Mouse (Mus musculus): ENCODE data around the gene Bod1l. TPM values are rescaled to one million over a fixed set of nuclear protein-coding genes. Genes with fewer than 3 reads are reported as not detected.
A peak's percentile ranks its signal among the peaks of the same experiment; 100 is the strongest.

The Bod1l gene
- polyA plus RNA-seq, 1 experiment from 2014 or later: 24.9 TPM

DNA sequence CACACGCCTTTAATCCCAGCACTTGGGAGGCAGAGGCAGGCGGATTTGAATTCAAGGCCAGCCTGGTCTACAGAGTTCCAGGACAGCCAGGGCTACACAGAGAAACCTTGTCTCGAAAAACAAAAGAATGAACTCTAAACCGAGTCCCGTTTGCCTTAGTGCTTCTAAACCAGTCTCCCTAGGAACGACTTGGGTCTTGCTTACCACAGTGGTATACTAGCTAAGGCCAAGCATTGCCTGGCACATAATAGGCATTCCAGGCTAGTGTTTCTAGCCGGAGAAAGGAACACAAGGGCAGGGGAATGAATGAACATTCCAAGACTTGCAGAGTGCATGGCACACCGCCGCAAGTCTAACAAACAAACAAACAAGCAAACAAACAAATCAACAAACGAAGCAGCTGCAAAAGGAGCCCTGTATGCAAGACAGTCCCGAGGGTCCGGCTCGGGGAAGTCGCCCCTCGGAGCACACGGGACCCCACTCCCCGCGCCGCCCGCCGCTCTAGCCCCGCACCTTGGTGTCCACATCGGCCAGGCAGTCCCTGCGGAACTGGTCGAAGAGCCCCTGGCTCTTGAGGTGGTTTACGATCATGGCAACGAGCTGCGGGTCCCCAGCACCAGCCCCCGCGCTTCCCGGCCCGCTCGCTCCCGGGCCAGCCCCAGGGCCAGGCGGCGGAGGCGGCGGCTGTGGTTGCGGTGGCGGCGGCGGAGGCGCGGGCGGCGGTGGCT lies 532 bp downstream of the Bod1l start:
- Histone ChIP-seq H3K4me3 (replicated peaks) (peak overlapping the region; percentile 99), H3K4me1 (peaks cover 20% of the 10 kb centered on the region), H3K36me3 (no peaks in the 10 kb centered on the region), H3K9me3 (replicated peaks) (no peaks in the 10 kb centered on the region), H3K27ac (replicated peaks) (peak overlapping the region; percentile 70), H3K4me2 (replicated peaks) (peak overlapping the region; percentile 65), H3K27me3 (no peaks in the 10 kb centered on the region), H3K9ac (peak overlapping the region; percentile 96)
- ATAC-seq (ENCODE audit: insufficient number of reproducible peaks, low FRiP score, low TSS enrichment, low read depth): 0 out of 2 replicates have a peak, but pooled peaks have one; percentile 21
- 1% methylated on average over 46 of the region's 46 CpGs for WGBS

DNA sequence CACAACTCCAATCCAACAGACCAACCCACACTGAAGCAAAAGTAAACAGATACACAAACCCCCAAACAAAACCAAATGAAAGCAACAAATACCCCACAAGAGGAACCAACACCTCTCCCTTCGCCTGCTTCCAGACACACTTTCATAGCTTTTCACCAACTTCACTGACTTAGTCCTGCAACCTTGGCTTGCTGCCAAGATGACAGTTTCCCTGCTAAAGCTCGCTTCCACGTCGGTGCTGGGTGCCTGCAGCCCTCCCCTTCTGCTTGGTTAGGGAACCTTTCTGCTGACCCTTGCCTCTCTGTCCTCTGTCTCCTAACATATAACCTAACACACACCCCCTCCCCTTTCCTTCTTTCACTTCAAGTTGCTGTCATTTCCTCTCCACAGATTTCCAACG lies 1.4 kb downstream of the Bod1l start:
- no peaks in the 10 kb centered on the region for H3K27me3 ChIP-seq
- no peak overlapping the region for H3K27ac ChIP-seq (replicated peaks)
- peak overlapping the region; percentile 99 for H3K4me3 ChIP-seq (replicated peaks)
- no peak overlapping the region for H3K9ac ChIP-seq
- 27% methylated on average over 5 of the region's 5 CpGs for WGBS
- no peaks in the 10 kb centered on the region for H3K9me3 ChIP-seq (replicated peaks)
- no peak for ATAC-seq (ENCODE audit: insufficient number of reproducible peaks, low FRiP score, low TSS enrichment, low read depth)
- no peaks in the 10 kb centered on the region for H3K36me3 ChIP-seq
- H3K4me1 ChIP-seq: peaks cover 20% of the 10 kb centered on the region
- H3K4me2 ChIP-seq (replicated peaks): peak overlapping the region; percentile 65

GRCm38 (mm10) chr5:41841735-41842134 lies 2.4 kb downstream of the Bod1l start:
- no peak overlapping the region for H3K27ac ChIP-seq (replicated peaks)
- no peak overlapping the region for H3K4me3 ChIP-seq (replicated peaks)
- H3K27me3 ChIP-seq: no peaks in the 10 kb centered on the region
- ATAC-seq (ENCODE audit: insufficient number of reproducible peaks, low FRiP score, low TSS enrichment, low read depth): no peak
- H3K9me3 ChIP-seq (replicated peaks): no peaks in the 10 kb centered on the region
- H3K4me2 ChIP-seq (replicated peaks): no peak overlapping the region
- H3K4me1 ChIP-seq: peaks cover 20% of the 10 kb centered on the region
- 84% methylated on average over 5 of the region's 5 CpGs for WGBS
- no peak overlapping the region for H3K9ac ChIP-seq
- peaks cover 4% of the 10 kb centered on the region; the same call in 1 of the 2 replicates for H3K36me3 ChIP-seq

GRCm38 (mm10) chr5:41830100-41830499 lies 14.0 kb downstream of the Bod1l start:
- Histone ChIP-seq H3K4me2 (replicated peaks) (no peak overlapping the region), H3K9me3 (replicated peaks) (no peaks in the 10 kb centered on the region), H3K9ac (no peak overlapping the region), H3K4me3 (replicated peaks) (no peak overlapping the region), H3K4me1 (no peaks in the 10 kb centered on the region), H3K36me3 (peaks cover 74% of the 10 kb centered on the region), H3K27ac (replicated peaks) (no peak overlapping the region), H3K27me3 (no peaks in the 10 kb centered on the region)
- WGBS: 96% methylated on average over 2 of the region's 2 CpGs
- ATAC-seq (ENCODE audit: insufficient number of reproducible peaks, low FRiP score, low TSS enrichment, low read depth): no peak

GRCm38 (mm10) chr5:41821158-41821557 lies 23.0 kb downstream of the Bod1l start:
- 94% methylated on average over 9 of the region's 9 CpGs for WGBS
- H3K36me3 ChIP-seq: peaks cover 80% of the 10 kb centered on the region
- ATAC-seq (ENCODE audit: insufficient number of reproducible peaks, low FRiP score, low TSS enrichment, low read depth): no peak

GRCm38 (mm10) chr5:41820530-41820929 lies 23.6 kb downstream of the Bod1l start:
- Histone ChIP-seq H3K9me3 (replicated peaks) (no peaks in the 10 kb centered on the region), H3K27ac (replicated peaks) (no peak overlapping the region), H3K4me1 (no peaks in the 10 kb centered on the region), H3K4me2 (replicated peaks) (no peak overlapping the region), H3K27me3 (no peaks in the 10 kb centered on the region), H3K9ac (no peak overlapping the region), H3K36me3 (peaks cover 77% of the 10 kb centered on the region), H3K4me3 (replicated peaks) (no peak overlapping the region)
- ATAC-seq (ENCODE audit: insufficient number of reproducible peaks, low FRiP score, low TSS enrichment, low read depth): no peak
- 90% methylated on average over 3 of the region's 3 CpGs for WGBS

More at GRCm38 (mm10) chr5:41821158-41821557, 23.0 kb downstream of the Bod1l start:
- Histone ChIP-seq H3K9me3 (replicated peaks) (no peaks in the 10 kb centered on the region), H3K27ac (replicated peaks) (no peak overlapping the region), H3K4me2 (replicated peaks) (no peak overlapping the region), H3K4me3 (replicated peaks) (no peak overlapping the region), H3K4me1 (no peaks in the 10 kb centered on the region), H3K9ac (no peak overlapping the region), H3K27me3 (no peaks in the 10 kb centered on the region)

DNA sequence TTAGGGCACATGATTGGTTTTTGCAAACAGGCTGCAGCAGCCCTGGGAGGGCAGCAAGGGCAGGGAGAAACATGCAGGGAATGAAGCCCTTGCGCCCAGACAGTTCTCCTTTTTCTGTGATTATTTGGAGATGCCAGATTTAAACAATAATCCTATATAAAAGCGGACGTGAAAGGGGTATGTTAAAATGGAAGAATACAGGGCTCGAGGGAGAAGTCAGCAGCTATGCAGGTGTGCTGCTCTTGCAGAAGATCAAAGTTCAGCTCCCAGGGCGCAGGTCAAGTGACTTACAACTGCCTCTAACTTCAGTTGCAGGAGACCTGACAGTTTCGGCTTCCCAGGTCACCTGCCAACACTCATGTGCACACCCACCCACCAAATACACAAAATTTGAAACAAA lies 31.6 kb downstream of the Bod1l start:
- H3K27me3 ChIP-seq: no peaks in the 10 kb centered on the region
- 86% methylated on average over 6 of the region's 6 CpGs for WGBS
- H3K36me3 ChIP-seq: peaks cover 42% of the 10 kb centered on the region
- H3K4me2 ChIP-seq (replicated peaks): no peak overlapping the region
- H3K9ac ChIP-seq: no peak overlapping the region
- no peaks in the 10 kb centered on the region for H3K4me1 ChIP-seq
- H3K9me3 ChIP-seq (replicated peaks): no peaks in the 10 kb centered on the region
- H3K4me3 ChIP-seq (replicated peaks): no peak overlapping the region
- H3K27ac ChIP-seq (replicated peaks): no peak overlapping the region
- ATAC-seq (ENCODE audit: insufficient number of reproducible peaks, low FRiP score, low TSS enrichment, low read depth): no peak

DNA sequence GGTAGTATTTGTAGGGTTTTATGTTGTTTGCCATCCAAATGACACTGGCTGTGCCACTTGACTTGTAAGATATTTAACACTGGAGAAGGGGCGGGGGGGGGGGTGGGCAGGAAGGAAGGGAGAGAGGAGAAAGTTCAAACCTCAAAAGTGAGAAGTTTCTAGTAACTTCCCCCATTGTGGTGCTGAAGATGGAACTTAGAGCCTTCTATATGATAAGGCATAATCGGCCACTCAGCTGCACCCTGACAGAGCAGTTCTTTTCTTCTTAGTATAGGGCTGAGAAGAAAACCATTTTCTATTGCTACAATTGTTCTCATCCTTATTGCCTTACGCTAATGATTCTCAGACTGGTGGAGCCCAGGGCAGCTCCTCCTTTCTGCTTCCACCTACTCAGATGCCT lies 32.8 kb downstream of the Bod1l start:
- Histone ChIP-seq H3K4me2 (replicated peaks) (no peak overlapping the region), H3K4me3 (replicated peaks) (no peak overlapping the region), H3K36me3 (peaks cover 43% of the 10 kb centered on the region), H3K27ac (replicated peaks) (no peak overlapping the region), H3K9me3 (replicated peaks) (no peaks in the 10 kb centered on the region), H3K9ac (no peak overlapping the region), H3K4me1 (no peaks in the 10 kb centered on the region), H3K27me3 (no peaks in the 10 kb centered on the region)
- ATAC-seq (ENCODE audit: insufficient number of reproducible peaks, low FRiP score, low TSS enrichment, low read depth): no peak
- 81% methylated on average over 3 of the region's 3 CpGs for WGBS

DNA sequence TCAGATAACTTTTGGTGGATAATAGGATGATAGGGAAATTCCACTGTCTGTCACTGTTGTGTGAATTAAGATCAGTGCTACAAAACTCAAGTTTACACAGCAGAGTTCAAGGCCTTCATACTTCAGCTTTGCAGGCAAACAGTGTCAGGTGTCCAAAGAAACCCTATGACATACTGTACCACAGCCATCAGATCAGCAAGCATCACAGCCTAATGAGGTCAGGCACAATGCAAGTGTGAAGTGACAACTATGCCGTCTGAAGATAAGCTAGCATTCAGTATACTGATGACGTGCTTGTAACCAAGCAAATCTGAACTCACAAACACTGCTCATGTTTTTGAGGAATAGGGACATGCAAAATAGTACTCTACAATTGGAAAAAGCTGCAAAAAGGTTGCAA lies 36.7 kb downstream of the Bod1l start:
- Histone ChIP-seq H3K4me3 (replicated peaks) (no peak overlapping the region), H3K9ac (no peak overlapping the region), H3K27me3 (no peaks in the 10 kb centered on the region), H3K9me3 (replicated peaks) (no peaks in the 10 kb centered on the region), H3K4me2 (replicated peaks) (no peak overlapping the region), H3K36me3 (peaks cover 38% of the 10 kb centered on the region), H3K4me1 (no peaks in the 10 kb centered on the region), H3K27ac (replicated peaks) (no peak overlapping the region)
- WGBS: 83% methylated on average over 2 of the region's 2 CpGs
- no peak for ATAC-seq (ENCODE audit: insufficient number of reproducible peaks, low FRiP score, low TSS enrichment, low read depth)

GRCm38 (mm10) chr5:41806176-41806575 lies 37.9 kb downstream of the Bod1l start:
- H3K36me3 ChIP-seq: peaks cover 34% of the 10 kb centered on the region
- no peak for ATAC-seq (ENCODE audit: insufficient number of reproducible peaks, low FRiP score, low TSS enrichment, low read depth)
- H3K4me3 ChIP-seq (replicated peaks): no peak overlapping the region
- 91% methylated on average over 5 of the region's 5 CpGs for WGBS
- no peak overlapping the region for H3K9ac ChIP-seq
- H3K4me2 ChIP-seq (replicated peaks): no peak overlapping the region
- no peaks in the 10 kb centered on the region for H3K9me3 ChIP-seq (replicated peaks)
- H3K4me1 ChIP-seq: no peaks in the 10 kb centered on the region
- no peaks in the 10 kb centered on the region for H3K27me3 ChIP-seq
- H3K27ac ChIP-seq (replicated peaks): no peak overlapping the region

DNA sequence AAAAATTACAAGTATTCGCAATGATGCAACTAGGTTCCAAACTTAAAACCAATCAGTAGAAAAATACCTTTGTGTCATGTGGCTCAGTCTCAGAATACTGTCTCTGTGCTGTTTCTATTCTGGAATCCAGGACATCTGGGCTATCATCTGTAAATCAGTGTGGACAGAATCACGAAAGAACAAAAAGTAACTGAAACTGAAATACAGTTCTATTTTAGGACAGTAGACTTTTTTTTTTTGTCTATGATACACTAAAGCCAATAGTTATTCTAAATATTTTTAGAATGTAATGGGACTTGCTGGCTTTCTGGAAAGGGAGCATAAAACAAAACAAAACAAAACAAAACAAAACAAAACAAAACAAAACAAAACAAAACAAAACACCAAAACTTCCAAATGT lies 39.0 kb downstream of the Bod1l start:
- Histone ChIP-seq H3K27me3 (no peaks in the 10 kb centered on the region), H3K4me2 (replicated peaks) (no peak overlapping the region), H3K9me3 (replicated peaks) (no peaks in the 10 kb centered on the region), H3K4me1 (no peaks in the 10 kb centered on the region), H3K4me3 (replicated peaks) (no peak overlapping the region), H3K36me3 (peaks cover 44% of the 10 kb centered on the region), H3K9ac (no peak overlapping the region), H3K27ac (replicated peaks) (no peak overlapping the region)
- ATAC-seq (ENCODE audit: insufficient number of reproducible peaks, low FRiP score, low TSS enrichment, low read depth): no peak
- WGBS: 91% methylated on average over 2 of the region's 2 CpGs

GRCm38 (mm10) chr5:41804643-41805042 lies 39.5 kb downstream of the Bod1l start:
- Histone ChIP-seq H3K4me3 (replicated peaks) (no peak overlapping the region), H3K9ac (no peak overlapping the region), H3K36me3 (peaks cover 46% of the 10 kb centered on the region), H3K4me1 (no peaks in the 10 kb centered on the region), H3K4me2 (replicated peaks) (no peak overlapping the region), H3K27ac (replicated peaks) (no peak overlapping the region), H3K27me3 (no peaks in the 10 kb centered on the region), H3K9me3 (replicated peaks) (no peaks in the 10 kb centered on the region)
- WGBS: 81% methylated on average over 2 of the region's 2 CpGs
- no peak for ATAC-seq (ENCODE audit: insufficient number of reproducible peaks, low FRiP score, low TSS enrichment, low read depth)
